Mouse (Mus musculus) thymus, postnatal 14 days (tissue): ENCODE data around the gene Peg3.
A peak's percentile ranks its signal among the peaks of the same experiment; 100 is the strongest.
"Not testable (repeated sequence)": the region's sequence is repeated elsewhere in the genome, so short reads cannot be mapped to it uniquely, and the experiment has no call there.

ENCODE experiments used
- DNase-seq: peaks from one replicate; pipeline ENCODE4 v3.0.0; 2021

Peg3 gene

GRCm38 (mm10) chr7:6730241-6730640 lies at the start of gene Peg3, which contains the start of gene Usp29:
Peg3 (minus strand) TSS chr7:6730431.
Usp29 (plus strand) TSS chr7:6730578.
- DNase-seq, result no peak

DNA sequence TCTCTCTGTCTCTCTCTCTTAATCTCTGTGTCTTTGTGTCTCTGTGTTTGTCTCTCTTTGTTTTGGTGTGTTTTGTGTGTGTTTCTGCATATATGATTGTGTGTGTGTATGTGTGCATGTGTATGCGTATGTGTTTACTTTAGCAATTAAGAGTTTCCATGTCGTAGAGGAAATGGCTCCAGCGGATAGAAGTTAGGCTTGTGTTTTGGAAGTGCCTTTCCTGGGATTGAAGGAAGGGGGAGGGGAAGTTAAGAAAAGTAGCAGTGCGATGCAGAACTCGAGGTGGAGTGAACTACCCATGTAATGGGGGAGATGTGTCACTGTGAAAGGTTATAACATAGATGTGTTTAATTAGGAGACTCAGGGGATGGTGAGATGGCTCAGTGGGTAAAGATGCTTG lies 48.9 kb upstream of the Peg3 start:
- no peak for DNase-seq

DNA sequence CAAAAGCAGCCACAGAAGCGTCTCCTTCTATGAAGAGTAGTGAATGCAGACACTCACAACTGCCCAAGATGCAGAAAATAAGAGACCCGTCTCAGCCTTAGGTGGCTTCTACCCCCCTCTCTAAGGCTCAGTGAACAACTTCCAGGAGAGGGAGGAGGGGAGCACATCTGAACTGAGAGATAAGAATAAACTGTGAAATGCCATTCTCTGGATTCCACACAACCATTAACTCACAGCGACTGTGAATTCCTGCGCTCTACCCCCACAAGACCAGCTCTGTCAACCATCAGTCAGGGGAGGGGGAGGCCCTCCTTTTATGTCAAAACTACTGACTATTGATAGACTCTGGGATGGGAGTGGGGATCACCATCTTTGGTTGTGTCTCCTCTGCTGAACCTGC lies 47.5 kb upstream of the Peg3 start:
- DNase-seq, result no peak

DNA sequence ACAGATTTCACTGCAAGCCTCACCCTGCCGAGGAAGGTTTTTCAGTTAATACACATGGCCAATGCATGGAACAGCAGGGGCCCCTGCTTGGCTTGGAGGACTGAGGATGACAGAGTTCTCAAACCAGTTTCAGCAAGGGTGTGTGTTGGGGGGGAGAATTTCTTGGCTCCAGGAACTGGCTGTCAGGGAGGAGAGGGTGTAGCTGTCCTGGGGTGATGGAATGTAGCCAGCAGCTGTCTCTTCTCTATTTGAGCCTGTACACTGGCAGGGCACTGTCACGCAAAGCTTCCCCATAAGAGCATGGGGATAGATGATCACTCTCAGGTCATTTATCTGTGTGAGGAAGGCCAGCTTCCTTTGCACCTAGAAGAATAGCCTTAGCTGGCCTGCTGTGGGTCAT lies 46.9 kb upstream of the Peg3 start:
- DNase-seq, result no peak

DNA sequence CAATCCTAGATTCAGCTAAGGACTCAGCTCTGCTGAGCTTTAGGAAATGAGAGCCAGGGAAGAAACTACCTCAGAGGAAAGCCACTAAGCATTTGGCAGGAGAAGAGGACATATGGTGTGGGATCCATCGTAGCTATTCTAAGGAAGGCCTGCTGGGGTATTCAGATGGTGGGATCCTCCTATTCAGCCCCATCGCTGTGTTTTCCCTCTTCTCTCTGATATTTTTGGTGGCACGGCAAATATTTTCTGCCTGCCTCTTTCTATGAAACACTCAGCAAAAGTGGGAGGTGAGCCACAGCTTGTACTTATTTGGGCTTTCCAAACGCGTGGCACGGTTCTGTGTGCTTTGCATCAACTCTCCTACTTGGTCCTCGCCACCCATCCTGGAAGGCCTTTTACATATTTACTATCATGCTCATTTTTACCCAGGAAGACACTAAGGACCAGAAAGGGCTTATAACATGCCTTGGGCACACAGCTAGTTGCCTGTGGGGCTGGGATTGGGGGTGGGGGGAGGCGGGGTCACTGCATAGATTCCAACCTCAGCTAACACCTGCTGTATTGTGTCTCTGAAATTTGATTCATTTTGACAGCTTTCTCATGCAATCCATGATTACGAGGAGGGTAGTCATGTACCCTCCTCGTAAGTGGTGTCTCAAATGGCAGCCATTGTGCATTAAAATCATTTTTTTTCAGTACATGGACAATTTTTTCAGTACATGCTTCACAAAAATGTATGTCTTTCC lies 46.3 kb upstream of the Peg3 start:
- DNase-seq, result no peak

GRCm38 (mm10) chr7:6773865-6774413 lies 43.7 kb upstream of the Peg3 start:
- DNase-seq, result not testable (repeated sequence)

GRCm38 (mm10) chr7:6770286-6770685 lies 40.1 kb upstream of the Peg3 start:
- no peak for DNase-seq

- DNase-seq, result no peak
Observed at GRCm38 (mm10) chr7:6765240-6765639, 35.0 kb upstream of the Peg3 start.

DNA sequence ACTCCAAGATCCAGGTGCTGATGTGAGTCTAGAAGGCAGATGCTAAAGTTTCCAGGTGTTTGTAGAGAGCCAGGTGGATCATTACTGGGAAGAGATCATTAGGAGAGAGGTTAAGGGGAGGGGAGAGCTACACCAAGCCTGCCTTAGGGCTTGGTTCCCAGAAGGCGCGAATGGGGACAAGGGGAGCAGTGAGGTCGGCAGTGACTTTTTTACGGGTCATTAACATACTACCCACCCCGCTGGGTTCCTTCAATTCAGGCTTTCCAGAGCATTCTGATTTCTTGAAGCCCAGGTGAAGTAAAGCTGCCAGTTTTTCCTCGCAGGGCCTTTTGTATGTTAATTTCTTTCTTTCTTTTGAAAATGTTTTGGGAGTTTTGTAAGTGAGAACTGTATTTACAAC lies 29.9 kb upstream of the Peg3 start:
- no peak for DNase-seq

- DNase-seq, result no peak
Observed at GRCm38 (mm10) chr7:6759698-6760097, 29.5 kb upstream of the Peg3 start.

DNA sequence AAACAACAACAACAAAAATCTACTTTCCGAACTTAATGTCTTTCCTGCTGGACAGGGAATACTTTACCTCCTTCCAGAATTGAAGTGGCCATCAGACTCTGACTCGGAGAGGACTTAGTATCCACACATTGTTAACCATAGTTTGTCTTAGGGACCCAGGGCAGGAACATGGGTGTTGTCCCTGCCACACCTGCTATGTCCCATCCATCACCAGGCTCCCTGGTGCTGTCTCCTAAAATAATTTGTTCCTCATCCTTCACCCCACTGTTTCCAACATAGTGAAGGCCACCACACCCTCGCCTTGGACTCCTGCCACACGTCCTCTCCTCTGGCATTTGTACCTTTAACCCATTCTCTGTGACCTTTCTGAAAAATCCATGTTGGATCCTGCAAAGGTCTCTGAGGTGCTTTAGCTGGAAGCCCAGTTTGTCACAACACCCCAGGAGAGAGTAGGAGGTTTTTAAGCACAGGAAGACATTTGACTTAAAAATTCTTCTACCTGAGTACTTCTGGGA lies 26.6 kb upstream of the Peg3 start:
- no peak for DNase-seq

DNA sequence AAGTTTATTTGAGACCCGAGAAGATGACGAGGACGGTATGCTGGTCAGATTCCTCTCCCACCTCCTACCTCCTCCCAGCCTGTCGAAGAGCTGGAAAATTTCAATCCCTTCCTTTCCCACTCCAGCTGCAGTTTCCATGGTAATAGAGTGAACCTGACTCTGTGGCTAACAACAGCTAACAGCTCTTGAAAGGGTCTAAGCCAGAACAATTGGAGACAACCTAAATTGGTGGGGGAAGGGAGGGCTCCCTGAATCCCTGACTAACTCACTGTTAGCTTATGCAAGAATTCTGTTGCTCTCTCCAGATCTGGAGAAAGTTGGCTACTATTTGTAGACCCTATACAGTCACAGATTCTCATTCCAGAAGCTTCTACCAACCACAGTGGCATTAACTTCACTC lies 23.2 kb upstream of the Peg3 start:
- no peak for DNase-seq

DNA sequence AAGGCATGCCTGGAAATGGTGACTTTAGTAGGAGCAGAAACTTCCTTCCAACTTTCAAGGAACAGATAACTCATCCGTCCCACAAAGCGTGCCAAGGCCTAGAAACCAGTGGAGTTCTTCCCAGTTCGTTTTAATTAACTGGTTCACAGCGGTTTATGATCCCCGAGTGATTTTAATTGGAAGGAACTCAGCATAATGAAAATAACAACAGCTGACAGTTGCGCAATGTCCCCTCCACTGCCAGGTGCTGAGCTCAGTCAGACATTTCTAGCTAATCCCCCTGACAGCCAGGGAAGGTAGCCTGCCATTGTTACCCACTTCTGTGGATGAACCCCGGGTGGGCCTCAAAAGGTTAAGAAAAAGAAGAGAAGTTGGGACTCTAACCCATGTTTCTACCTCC lies 19.0 kb upstream of the Peg3 start:
- DNase-seq, result no peak

GRCm38 (mm10) chr7:6744281-6744904 lies 14.2 kb upstream of the Peg3 start:
- DNase-seq, result no peak

DNA sequence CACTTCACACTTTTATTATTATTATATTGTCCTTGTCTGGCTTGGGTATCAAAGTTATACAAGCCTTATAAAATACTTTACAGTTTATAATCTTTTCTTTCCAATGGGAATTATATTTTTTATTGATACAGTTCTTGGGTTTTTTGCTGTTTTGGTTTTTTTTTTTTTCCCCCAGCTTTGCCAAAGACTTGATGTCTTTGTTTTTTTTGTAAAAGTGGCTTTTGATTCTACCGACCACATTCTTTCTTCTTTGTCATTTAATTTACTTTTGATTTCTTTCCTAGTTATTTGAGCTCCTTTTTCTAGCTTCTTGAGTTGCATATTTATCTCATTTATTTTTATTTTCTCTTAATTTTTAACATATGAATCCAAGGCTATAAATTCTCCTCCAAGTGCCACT lies 5.8 kb upstream of the Peg3 start:
- no peak for DNase-seq

- no peak for DNase-seq
Observed at GRCm38 (mm10) chr7:6731930-6732329, 1.7 kb upstream of the Peg3 start.

- no peak for DNase-seq
Observed at GRCm38 (mm10) chr7:6731373-6731772, 1.1 kb upstream of the Peg3 start.

DNA sequence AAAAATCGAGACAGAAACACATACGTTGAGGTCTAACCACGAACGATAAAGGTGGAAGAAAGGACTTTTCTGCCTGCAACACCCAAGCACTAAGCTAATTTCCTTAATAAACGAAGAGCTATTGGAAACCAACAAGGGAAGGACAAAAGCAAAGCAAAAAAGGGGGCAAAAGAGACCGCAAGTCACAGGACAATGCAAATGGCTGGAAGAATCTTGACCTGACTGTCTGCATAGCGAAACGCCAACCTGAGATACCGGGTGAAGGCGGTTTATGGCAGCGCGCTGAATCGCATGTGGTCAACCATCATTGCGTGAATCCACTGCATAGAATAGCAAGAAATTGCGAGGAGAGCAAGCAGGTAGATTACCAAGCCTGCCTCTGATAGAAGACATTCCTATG lies 570 bp upstream of the Peg3 start:
- DNase-seq, result no peak

DNA sequence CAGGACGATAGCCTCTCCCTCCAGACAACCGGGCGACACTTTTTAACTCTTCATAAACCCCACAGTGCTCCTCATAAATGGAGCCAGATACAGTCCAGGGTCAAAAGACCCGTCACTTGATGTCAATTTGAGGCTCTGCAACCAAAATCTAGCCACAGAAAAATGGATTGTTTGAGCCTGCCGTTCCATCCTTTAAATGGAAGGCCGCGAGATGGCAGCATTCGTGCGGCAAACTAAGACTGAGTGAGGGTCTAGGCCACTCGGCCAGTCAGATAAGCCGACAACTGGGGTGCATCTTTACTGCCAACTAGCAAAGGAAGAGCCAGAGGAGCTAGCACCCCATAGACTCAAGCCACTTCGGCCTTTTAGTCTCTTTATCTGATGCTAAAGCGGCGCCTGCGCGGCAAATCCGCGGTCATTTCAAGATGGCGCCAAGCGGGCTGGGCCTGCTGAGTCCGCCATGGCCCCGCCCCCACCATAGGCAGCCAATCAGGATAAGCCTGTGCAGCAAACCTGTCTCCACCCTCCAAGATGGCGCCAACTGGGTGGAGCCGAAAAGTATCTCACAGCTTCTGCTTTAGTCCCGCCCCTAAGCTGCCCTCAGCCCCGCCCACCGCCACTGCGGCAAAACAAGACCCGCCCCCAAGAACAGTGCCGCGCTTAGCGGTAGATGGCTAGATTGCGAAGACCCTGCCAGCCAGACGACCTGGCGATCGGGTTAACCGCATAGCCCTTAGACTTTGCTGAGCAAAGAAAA lies 992 bp downstream of the Peg3 start:
- DNase-seq, result peak; percentile 19

- no peak for DNase-seq
Observed at GRCm38 (mm10) chr7:6728263-6728931, 1.8 kb downstream of the Peg3 start.

DNA sequence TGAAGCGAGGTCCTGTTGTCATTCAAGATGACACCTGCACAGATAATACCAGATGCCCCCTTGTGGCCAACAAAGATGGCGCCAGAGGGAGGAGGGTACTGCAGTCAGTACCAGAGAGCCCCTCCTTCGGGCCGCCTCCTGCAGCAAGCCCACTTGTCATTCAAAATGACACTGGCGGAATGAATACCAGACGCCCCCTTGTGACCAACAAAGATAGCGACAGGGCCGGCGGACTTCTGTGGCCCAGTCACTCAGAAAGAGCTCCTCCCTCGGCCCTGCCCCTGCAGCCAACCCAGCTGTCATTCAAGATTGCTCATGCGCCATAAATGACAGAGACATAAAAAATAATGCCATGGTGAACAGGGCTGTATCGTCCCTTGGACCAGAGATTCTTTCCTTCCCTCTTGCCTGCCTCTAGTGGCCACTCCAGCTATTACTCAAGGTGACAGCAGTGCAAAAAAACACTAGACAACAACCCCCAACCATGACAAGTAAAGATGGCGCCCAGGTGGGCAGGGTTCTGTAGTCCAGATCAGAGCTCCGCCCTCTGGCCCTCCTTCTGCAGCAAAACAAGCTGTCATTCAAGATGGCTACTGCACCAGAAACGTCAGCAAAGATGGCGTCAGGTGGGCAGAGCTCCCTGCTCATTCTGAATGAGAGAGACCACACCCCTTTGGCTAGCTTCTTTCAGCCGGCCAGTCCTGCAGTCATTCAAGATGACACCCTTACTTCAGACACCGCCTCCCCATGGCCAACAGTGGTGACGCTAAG lies 2.7 kb downstream of the Peg3 start:
- DNase-seq, result no peak

DNA sequence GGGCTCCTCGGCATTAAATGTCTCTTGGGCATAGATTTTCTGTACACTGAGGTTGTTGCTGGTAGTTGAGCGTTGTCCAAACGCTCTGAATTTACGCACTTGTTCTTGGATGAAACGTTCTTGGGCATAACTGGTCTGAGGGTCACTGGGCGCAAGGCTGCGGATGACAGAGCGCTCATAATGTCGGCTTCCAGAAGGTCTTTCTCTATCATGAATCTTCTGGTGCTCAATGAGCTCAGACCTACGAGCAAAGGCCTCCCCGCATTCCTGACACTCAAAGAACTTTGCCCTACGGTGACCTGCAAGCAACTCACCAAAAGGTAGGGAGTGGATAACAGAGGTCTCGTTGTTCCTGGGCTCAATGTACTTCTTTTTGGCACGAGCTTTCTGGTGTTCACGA lies 20.8 kb downstream of the Peg3 start:
- no peak for DNase-seq
